Mouse (Mus musculus): ENCODE measurements at regions not wholly inside any gene's neighbourhood (a gene's known extent, or its start where the extent isn't known, plus 50 kb on each side); places are given as distances from the start of the nearest gene placed in this dataset.

- no peaks in the 10 kb centered on the region for H3K27me3 ChIP-seq
Observed at GRCm38 (mm10) chr14:58421904-58422303, 351.6 kb downstream of the Fgf9 start.

DNA sequence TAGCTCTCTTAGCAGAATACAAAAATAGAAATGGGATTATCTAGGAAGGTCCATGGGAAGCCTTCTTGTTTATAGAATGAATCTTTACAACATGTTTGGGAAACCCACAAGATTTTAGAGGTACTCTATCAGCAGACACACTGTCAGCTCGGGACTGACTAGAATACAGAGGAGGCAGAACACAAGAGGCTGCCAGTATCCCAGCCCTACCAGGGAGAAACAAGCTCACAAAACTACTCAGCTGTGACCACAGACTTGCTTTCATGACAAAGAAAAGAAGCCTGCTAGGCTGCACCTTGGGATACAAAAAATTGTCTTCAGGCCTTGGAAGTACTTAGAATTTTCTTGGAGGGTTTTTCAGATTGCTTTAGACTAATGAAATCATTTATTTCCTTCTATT lies 347.2 kb downstream of the Fgf9 start:
- 34% methylated on average over 1 of the region's 1 CpGs for WGBS
- H3K36me3 ChIP-seq: no peaks in the 10 kb centered on the region
- H3K9me3 ChIP-seq (replicated peaks): no peaks in the 10 kb centered on the region
- no peaks in the 10 kb centered on the region for H3K27me3 ChIP-seq
- no peaks in the 10 kb centered on the region for H3K4me1 ChIP-seq
- ATAC-seq (ENCODE audit: insufficient number of reproducible peaks, low FRiP score, low TSS enrichment, low read depth): no peak
- H3K9ac ChIP-seq: no peak overlapping the region
- H3K27ac ChIP-seq (replicated peaks): no peak overlapping the region
- no peak overlapping the region for H3K4me3 ChIP-seq (replicated peaks)
- no peak overlapping the region for H3K4me2 ChIP-seq (replicated peaks)

More at GRCm38 (mm10) chr14:58421904-58422303, 351.6 kb downstream of the Fgf9 start:
- no peak overlapping the region for H3K27ac ChIP-seq (replicated peaks)
- WGBS: 70% methylated on average over 5 of the region's 5 CpGs
- H3K9ac ChIP-seq: no peak overlapping the region
- no peaks in the 10 kb centered on the region for H3K36me3 ChIP-seq
- H3K4me2 ChIP-seq (replicated peaks): no peak overlapping the region
- ATAC-seq (ENCODE audit: insufficient number of reproducible peaks, low FRiP score, low TSS enrichment, low read depth): no peak
- no peaks in the 10 kb centered on the region for H3K9me3 ChIP-seq (replicated peaks)
- no peaks in the 10 kb centered on the region for H3K4me1 ChIP-seq
- H3K4me3 ChIP-seq (replicated peaks): no peak overlapping the region

GRCm38 (mm10) chr14:58392055-58392726 lies 321.8 kb downstream of the Fgf9 start:
- Histone ChIP-seq H3K9me3 (replicated peaks) (no peaks in the 10 kb centered on the region), H3K9ac (no peak overlapping the region), H3K36me3 (no peaks in the 10 kb centered on the region), H3K4me1 (0 out of 2 replicates have a peak, but pooled peaks cover 5% of the 10 kb centered on the region), H3K27ac (replicated peaks) (no peak overlapping the region), H3K4me2 (replicated peaks) (no peak overlapping the region), H3K27me3 (no peaks in the 10 kb centered on the region), H3K4me3 (replicated peaks) (no peak overlapping the region)
- WGBS: 66% methylated on average over 9 of the region's 9 CpGs
- ATAC-seq (ENCODE audit: insufficient number of reproducible peaks, low FRiP score, low TSS enrichment, low read depth): no peak

DNA sequence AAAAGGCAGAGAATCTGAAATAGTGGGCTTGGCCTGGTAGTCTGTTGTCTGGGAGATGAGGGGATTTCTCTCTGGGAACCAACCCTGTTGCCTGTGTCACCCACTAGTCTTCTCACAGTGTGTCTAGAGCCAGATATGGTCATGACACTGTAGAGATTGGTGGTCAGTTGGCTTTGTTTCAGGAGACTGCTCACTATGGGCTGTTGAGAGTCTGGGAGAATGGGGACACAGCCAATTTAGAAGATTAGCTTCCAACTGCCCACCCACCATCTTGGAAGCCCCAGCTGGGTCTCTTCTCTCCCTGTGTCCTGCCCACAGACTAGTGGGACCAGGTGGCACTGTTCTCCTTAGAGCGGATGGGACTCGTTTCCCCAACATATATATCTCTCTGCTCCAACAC lies 320.4 kb downstream of the Fgf9 start:
- WGBS: 92% methylated on average over 2 of the region's 2 CpGs
- Histone ChIP-seq H3K9ac (no peak overlapping the region), H3K4me1 (0 out of 2 replicates have a peak, but pooled peaks cover 5% of the 10 kb centered on the region), H3K4me2 (replicated peaks) (no peak overlapping the region), H3K4me3 (replicated peaks) (no peak overlapping the region), H3K27me3 (no peaks in the 10 kb centered on the region), H3K36me3 (no peaks in the 10 kb centered on the region), H3K27ac (replicated peaks) (no peak overlapping the region), H3K9me3 (replicated peaks) (no peaks in the 10 kb centered on the region)
- no peak for ATAC-seq (ENCODE audit: insufficient number of reproducible peaks, low FRiP score, low TSS enrichment, low read depth)

DNA sequence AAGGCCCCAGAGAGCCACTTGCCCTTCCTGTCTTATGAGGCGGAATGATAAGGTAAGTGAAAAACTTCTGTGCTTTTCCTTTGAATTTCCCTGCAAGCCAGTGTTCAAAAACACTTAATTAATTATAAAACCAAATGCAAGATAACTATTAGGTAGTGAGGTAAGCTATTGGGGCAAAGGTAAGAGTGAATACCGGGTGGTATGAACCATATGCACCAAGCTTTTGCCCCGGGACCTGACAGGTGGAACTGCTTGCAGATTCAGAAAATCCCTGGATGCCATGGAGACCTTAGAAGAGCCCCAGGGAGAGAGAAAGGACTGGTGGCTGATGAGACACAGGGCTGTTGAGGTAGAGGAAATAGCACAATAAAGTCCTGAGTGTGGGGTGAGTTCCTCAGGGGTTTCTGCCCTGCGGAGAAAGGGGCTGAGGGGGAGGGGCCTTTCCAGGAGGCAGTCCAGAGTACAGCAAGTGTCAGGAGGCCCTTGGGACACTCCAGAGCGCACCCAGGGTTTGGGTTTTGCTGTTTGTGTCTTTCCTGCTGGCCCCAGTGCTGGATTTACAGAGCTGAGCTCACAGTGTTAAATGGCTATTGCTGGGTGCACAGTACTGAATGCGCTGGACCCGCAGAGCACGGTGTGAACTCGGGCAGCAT lies 317.1 kb downstream of the Fgf9 start:
- ATAC-seq (ENCODE audit: insufficient number of reproducible peaks, low FRiP score, low TSS enrichment, low read depth): no peak
- no peak overlapping the region for H3K4me2 ChIP-seq (replicated peaks)
- H3K9ac ChIP-seq: no peak overlapping the region
- no peaks in the 10 kb centered on the region for H3K27me3 ChIP-seq
- H3K27ac ChIP-seq (replicated peaks): no peak overlapping the region
- H3K4me1 ChIP-seq: 0 out of 2 replicates have a peak, but pooled peaks cover 5% of the 10 kb centered on the region
- no peak overlapping the region for H3K4me3 ChIP-seq (replicated peaks)
- 73% methylated on average over 9 of the region's 9 CpGs for WGBS
- no peaks in the 10 kb centered on the region for H3K36me3 ChIP-seq
- no peaks in the 10 kb centered on the region for H3K9me3 ChIP-seq (replicated peaks)

DNA sequence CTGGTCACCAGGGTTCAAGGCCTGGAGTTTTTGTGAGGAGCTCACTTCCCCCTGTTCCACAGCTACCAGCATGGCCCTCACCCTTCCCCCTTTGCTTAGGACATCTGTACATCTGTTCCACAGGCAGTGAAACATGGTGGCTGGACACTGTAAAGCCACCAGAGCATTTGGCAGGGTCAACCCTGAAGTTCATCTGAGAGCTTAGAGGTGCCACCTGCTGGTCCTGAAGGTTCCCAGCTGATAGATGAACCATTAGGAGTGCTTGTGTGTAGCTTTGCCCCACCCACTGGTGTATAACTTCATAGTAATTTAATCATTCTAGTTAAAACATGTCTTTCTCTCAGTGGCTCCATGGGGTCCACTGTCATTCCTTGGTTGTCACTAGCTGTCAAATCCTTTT lies 304.7 kb downstream of the Fgf9 start:
- ATAC-seq (ENCODE audit: insufficient number of reproducible peaks, low FRiP score, low TSS enrichment, low read depth): no peak
- Histone ChIP-seq H3K27me3 (no peaks in the 10 kb centered on the region), H3K9me3 (replicated peaks) (no peaks in the 10 kb centered on the region), H3K27ac (replicated peaks) (no peak overlapping the region), H3K36me3 (no peaks in the 10 kb centered on the region), H3K4me3 (replicated peaks) (no peak overlapping the region), H3K9ac (no peak overlapping the region), H3K4me2 (replicated peaks) (no peak overlapping the region), H3K4me1 (no peaks in the 10 kb centered on the region)

GRCm38 (mm10) chr14:58356824-58357223 lies 286.5 kb downstream of the Fgf9 start:
- Histone ChIP-seq H3K36me3 (no peaks in the 10 kb centered on the region), H3K9me3 (replicated peaks) (no peaks in the 10 kb centered on the region), H3K9ac (no peak overlapping the region), H3K4me1 (no peaks in the 10 kb centered on the region), H3K27ac (replicated peaks) (no peak overlapping the region), H3K4me2 (replicated peaks) (no peak overlapping the region), H3K4me3 (replicated peaks) (no peak overlapping the region), H3K27me3 (no peaks in the 10 kb centered on the region)
- WGBS: 82% methylated on average over 2 of the region's 2 CpGs
- no peak; the same call in 1 of the 2 replicates for ATAC-seq (ENCODE audit: insufficient number of reproducible peaks, low FRiP score, low TSS enrichment, low read depth)

DNA sequence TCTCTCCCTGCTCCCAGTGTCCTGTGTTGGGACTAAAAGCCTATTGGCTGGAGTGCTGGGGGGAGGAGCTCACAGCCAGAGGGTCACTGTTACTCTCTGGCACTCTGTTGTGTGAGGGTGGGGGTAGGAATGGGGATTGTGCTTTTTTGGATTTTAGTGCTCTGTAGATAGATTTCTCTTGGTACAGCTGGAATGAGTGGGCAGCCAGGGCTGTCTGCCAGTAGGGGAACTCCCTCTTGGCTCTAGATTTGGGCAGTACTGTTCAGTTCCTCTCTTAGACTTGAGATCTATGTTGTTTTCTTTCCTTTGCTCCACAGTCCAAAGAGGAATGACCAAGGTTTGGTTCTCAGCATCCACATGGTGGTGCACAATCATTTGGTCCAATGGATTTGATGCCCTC lies 282.6 kb downstream of the Fgf9 start:
- no peaks in the 10 kb centered on the region for H3K36me3 ChIP-seq
- H3K9ac ChIP-seq: no peak overlapping the region
- H3K27me3 ChIP-seq: no peaks in the 10 kb centered on the region
- no peak for ATAC-seq (ENCODE audit: insufficient number of reproducible peaks, low FRiP score, low TSS enrichment, low read depth)
- no peak overlapping the region for H3K27ac ChIP-seq (replicated peaks)
- H3K4me1 ChIP-seq: no peaks in the 10 kb centered on the region
- no peak overlapping the region for H3K4me2 ChIP-seq (replicated peaks)
- no peak overlapping the region for H3K4me3 ChIP-seq (replicated peaks)
- no peaks in the 10 kb centered on the region for H3K9me3 ChIP-seq (replicated peaks)

- Histone ChIP-seq H3K27me3 (no peaks in the 10 kb centered on the region), H3K9ac (no peak overlapping the region), H3K9me3 (replicated peaks) (no peaks in the 10 kb centered on the region), H3K27ac (replicated peaks) (no peak overlapping the region), H3K4me1 (no peaks in the 10 kb centered on the region), H3K36me3 (no peaks in the 10 kb centered on the region), H3K4me2 (replicated peaks) (no peak overlapping the region), H3K4me3 (replicated peaks) (no peak overlapping the region)
- no peak for ATAC-seq (ENCODE audit: insufficient number of reproducible peaks, low FRiP score, low TSS enrichment, low read depth)
- WGBS: 87% methylated on average over 14 of the region's 14 CpGs
Observed at GRCm38 (mm10) chr14:58336148-58336547, 265.8 kb downstream of the Fgf9 start.

DNA sequence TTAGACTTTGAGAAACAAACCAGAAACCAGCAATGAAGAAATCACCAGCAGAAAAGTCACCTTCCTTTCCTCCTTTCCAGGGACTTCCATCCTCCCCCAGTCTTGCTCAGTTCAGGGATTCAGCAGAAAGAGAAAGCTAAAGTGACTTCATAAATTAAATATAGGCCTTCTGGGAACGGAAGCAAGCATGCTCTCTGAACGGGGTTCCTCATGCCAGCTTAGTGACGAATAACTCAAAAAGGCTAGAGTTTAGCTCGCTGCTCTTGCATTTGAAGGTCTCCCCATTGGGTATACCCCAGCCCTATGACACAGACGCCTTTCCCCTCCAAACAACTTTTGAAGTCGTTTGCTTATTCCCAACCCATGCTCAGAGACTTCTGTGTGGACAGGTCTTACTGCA lies 252.8 kb downstream of the Fgf9 start:
- no peaks in the 10 kb centered on the region for H3K9me3 ChIP-seq (replicated peaks)
- no peaks in the 10 kb centered on the region for H3K36me3 ChIP-seq
- no peak overlapping the region for H3K27ac ChIP-seq (replicated peaks)
- H3K4me3 ChIP-seq (replicated peaks): no peak overlapping the region
- H3K27me3 ChIP-seq: no peaks in the 10 kb centered on the region
- H3K9ac ChIP-seq: no peak overlapping the region
- no peak overlapping the region for H3K4me2 ChIP-seq (replicated peaks)
- no peak for ATAC-seq (ENCODE audit: insufficient number of reproducible peaks, low FRiP score, low TSS enrichment, low read depth)
- 84% methylated on average over 6 of the region's 6 CpGs for WGBS
- no peaks in the 10 kb centered on the region for H3K4me1 ChIP-seq

DNA sequence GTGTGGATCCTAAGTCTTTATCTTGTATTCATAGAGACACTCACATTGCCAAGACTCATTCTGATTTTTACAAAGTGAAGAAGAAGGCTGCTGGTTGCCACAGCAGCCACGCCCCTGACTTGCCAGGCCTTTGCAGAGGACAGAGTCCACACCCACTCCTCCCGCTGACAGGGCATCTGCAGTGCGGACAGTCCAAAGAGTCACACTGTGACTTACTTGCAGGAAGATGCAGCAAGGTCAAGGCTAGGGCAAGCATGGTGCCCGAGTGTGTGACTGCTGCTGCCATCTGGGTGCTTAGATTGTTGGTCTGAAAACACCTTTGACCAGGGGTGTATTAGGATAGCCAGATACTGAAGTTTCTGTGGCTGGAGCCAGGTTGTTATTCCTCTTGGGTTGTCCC lies 252.1 kb downstream of the Fgf9 start:
- 78% methylated on average over 4 of the region's 4 CpGs for WGBS
- Histone ChIP-seq H3K4me3 (replicated peaks) (no peak overlapping the region), H3K9me3 (replicated peaks) (no peaks in the 10 kb centered on the region), H3K9ac (no peak overlapping the region), H3K36me3 (no peaks in the 10 kb centered on the region), H3K27ac (replicated peaks) (no peak overlapping the region), H3K4me2 (replicated peaks) (no peak overlapping the region), H3K4me1 (no peaks in the 10 kb centered on the region), H3K27me3 (no peaks in the 10 kb centered on the region)
- no peak for ATAC-seq (ENCODE audit: insufficient number of reproducible peaks, low FRiP score, low TSS enrichment, low read depth)

DNA sequence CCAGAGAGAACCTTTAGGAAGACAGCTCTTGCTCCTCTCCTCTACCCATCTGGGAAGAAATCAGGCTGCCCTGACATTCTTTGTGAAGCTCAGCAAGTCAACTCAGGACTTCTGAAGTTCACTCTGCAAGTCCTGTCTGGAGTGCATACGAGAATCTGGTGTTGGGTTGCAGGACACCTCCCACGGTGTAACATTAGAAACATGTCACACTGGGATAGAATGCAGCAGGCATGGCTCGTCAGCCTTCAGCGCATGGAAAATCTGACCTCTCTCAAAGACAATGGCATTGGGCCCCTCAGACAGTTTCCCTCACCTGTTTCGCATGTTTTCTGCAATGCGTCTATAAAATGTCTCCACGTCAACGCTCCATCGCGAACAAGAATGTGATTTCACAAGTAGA lies 251.5 kb downstream of the Fgf9 start:
- Histone ChIP-seq H3K9me3 (replicated peaks) (no peaks in the 10 kb centered on the region), H3K9ac (no peak overlapping the region), H3K27me3 (no peaks in the 10 kb centered on the region), H3K4me2 (replicated peaks) (no peak overlapping the region), H3K27ac (replicated peaks) (no peak overlapping the region), H3K4me1 (peaks cover 5% of the 10 kb centered on the region; the same call in 1 of the 2 replicates), H3K4me3 (replicated peaks) (no peak overlapping the region), H3K36me3 (no peaks in the 10 kb centered on the region)
- no peak for ATAC-seq (ENCODE audit: insufficient number of reproducible peaks, low FRiP score, low TSS enrichment, low read depth)
- 56% methylated on average over 10 of the region's 10 CpGs for WGBS
